Mouse (Mus musculus) intestine, embryonic 14.5 days (tissue): ENCODE results near the gene Megf11. TPM values are rescaled to one million over a fixed set of nuclear protein-coding genes. Genes with fewer than 3 reads are reported as not detected.
A peak's percentile ranks its signal among the peaks of the same experiment; 100 is the strongest.

Experiments used
- ATAC-seq: fragments of 200-750 bp; cut with Nextera tagmentation; replicated peaks from 2 replicates; pipeline ENCODE4 v1.8.0; 2017; ENCODE audit warnings: low read depth, moderate number of reproducible peaks, moderate TSS enrichment, moderate library complexity; ENCODE audit not compliant: low FRiP score, low TSS enrichment
- DNase-seq: peaks from one replicate; pipeline ENCODE4 v3.0.0-alpha.2; 2018; ENCODE audit warnings: low spot score
- H3K27ac ChIP-seq: fragments of 300-500 bp; sonication (generic); 2 replicates; pipeline ENCODE4 v1.5.1; 2014; ENCODE audit warnings: low read depth, mild to moderate bottlenecking, control low read depth
- H3K27me3 ChIP-seq: fragments of 300-500 bp; sonication (generic); replicated peaks from 2 replicates; pipeline ENCODE4 v1.6.1; 2014; ENCODE audit warnings: low read length, control low read depth; ENCODE audit not compliant: control insufficient read depth, insufficient read depth
- H3K36me3 ChIP-seq: fragments of 300-500 bp; sonication (generic); 2 replicates; pipeline ENCODE4 v1.6.1; 2014; ENCODE audit warnings: low read length, control low read depth; ENCODE audit not compliant: control insufficient read depth, insufficient read depth
- H3K4me1 ChIP-seq: fragments of 300-500 bp; sonication (generic); replicated peaks from 2 replicates; pipeline ENCODE4 v1.6.1; 2014; ENCODE audit warnings: low read length, control low read depth, mixed read lengths; ENCODE audit not compliant: control insufficient read depth, insufficient read depth
- H3K4me2 ChIP-seq: fragments of 300-500 bp; sonication (generic); 2 replicates; pipeline ENCODE4 v1.6.1; 2014; ENCODE audit warnings: low read length
- H3K4me3 ChIP-seq: fragments of 300-500 bp; sonication (generic); 2 replicates; pipeline ENCODE4 v1.5.1; 2014; ENCODE audit warnings: low read depth, low read length, control low read depth, mixed read lengths
- H3K9ac ChIP-seq: fragments of 300-500 bp; sonication (generic); 2 replicates; pipeline ENCODE4 v1.6.1; 2014; ENCODE audit warnings: mild to moderate bottlenecking, low read length
- H3K9me3 ChIP-seq: fragments of 300-500 bp; sonication (generic); 2 replicates; pipeline ENCODE4 v1.6.1; 2016; ENCODE audit warnings: low read length, control low read depth; ENCODE audit not compliant: control insufficient read depth
- whole genome bisulfite sequencing: fragments of 180-500 bp; shearing (Covaris S2); extraction: QIAGEN DNeasy Blood & Tissue Kit; methylation state at CpG from one replicate; pipeline ENCODE4 v1.1.7; 2014; 5-methylcytosine and 5-hydroxymethylcytosine counted together
- polyA plus RNA-seq: library from polyadenylated mRNA; unstranded; fragments of >200 nt; fragmentation: Nextera tagmentation; extraction: Ambion mirVana; gene quantifications from 2 replicates; pipeline ENCODE4 v1.2.1, GENCODE M21; 2014

The Megf11 gene
- polyA plus RNA-seq, 1 experiment from 2014 or later = 1.1 TPM

DNA sequence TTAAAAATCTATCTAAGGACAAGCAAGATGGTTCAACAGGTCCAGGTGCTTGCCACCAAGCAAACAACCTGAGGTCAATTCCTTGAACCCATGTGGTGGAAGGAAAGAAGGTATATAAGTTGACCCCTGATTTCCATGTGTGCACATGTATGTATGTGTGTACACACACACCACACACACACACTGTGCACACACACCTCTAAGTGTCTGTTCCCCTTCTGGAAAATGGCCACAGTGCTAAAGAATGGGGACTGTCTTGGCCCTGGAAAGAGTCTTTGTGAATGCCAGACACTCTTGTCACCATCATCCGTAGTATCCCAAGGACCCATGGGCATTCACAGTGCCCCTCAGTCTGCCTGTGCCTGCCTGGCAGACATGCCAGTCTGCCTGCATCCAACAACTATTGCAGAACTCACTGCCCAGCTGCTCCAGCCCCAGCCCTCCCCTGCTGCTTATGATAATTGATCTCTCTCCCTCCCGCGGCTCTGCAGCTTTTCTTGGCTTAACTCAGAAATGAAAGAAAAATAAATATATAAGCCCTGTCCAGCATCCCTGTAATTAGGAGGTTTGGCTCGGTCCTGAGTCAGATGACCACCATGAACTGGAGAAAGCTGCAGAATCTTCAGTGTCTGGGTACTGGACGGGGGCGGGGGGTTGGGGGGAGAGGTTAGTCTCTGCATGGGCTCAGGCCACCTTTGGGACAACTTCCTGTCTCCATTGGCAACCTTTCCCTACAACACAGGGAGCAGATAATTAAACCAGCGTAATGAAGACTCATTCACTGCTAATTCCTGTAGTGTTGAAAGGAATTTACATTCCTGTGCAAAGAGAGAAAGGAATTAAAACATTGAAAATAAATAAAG is 226.9 kb downstream of the Megf11 start:
- 27% methylated on average over 7 of the region's 7 CpGs for WGBS

DNA sequence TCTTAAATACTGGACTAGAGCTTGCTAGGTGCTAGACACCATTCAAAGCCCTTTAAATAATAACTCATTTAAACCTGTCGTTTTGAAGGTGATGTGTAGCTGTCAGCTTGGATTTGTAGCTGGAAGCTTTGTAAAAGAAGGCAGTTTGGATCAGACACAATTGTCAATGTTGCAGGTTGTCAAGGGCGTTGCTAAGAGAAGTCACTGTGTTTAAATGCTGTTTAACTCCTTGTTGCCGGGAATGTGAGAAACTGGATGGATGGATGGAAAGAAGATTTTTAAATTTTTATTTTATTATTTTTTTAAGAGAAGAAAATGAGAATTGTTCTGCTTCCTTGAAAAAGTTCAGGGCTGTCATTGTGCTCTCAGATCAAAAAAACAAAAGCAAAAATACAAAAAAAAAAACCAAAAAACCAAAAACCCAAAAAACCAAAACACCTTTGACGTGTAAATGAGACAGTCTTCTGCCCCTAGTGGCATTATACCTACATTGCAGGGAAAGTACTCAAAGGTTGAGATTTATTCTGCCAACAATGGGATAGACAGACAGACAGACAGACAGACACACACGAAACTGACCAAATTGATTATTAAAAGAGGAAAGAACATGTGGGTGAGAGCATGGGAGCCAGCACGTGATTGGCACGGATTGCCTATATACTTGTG is 227.7 kb downstream of the Megf11 start:
- 58% methylated on average over 7 of the region's 7 CpGs for WGBS

More for the DNA sequence above, 226.9 kb downstream of the Megf11 start:
- Histone ChIP-seq H3K27ac (no peak overlapping the region), H3K27me3 (no peaks in the 10 kb centered on the region), H3K4me1 (0 out of 2 replicates have a peak, but pooled peaks cover 4% of the 10 kb centered on the region), H3K4me3 (no peak overlapping the region), H3K9ac (no peak overlapping the region), H3K9me3 (no peaks in the 10 kb centered on the region), H3K4me2 (no peak overlapping the region), H3K36me3 (no peaks in the 10 kb centered on the region)
- ATAC-seq (no peak), DNase-seq (no peak)

DNA sequence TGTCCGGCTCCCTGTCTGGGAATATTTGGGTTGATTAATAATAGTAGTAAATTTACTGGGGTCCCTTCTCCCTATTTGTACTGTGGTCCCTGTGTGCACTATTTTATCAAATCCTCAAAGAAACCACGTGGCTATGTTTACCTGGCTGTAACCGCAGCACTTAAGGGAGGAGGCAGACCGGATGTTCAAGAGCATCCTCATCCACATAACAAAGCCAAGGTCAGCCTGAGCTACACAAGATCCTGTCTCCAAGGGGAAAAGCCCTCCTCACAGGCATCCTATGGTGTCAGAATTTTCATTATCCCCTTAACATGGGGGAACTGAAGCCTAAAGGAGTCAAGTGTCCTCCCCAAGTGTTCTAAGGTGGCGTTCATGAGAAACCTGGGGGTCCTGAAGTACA is 232.0 kb downstream of the Megf11 start:
- H3K9me3 ChIP-seq = no peaks in the 10 kb centered on the region
- no peak overlapping the region for H3K9ac ChIP-seq
- no peaks in the 10 kb centered on the region for H3K4me1 ChIP-seq
- H3K27ac ChIP-seq = no peak overlapping the region
- 53% methylated on average over 5 of the region's 5 CpGs for WGBS
- no peaks in the 10 kb centered on the region for H3K27me3 ChIP-seq
- H3K36me3 ChIP-seq = no peaks in the 10 kb centered on the region
- no peak overlapping the region for H3K4me2 ChIP-seq
- DNase-seq (no peak), ATAC-seq (no peak)
- H3K4me3 ChIP-seq = no peak overlapping the region

More for the DNA sequence above, 227.7 kb downstream of the Megf11 start:
- H3K27me3 ChIP-seq = no peaks in the 10 kb centered on the region
- no peak overlapping the region for H3K4me2 ChIP-seq
- no peaks in the 10 kb centered on the region for H3K36me3 ChIP-seq
- H3K4me3 ChIP-seq = no peak overlapping the region
- H3K9ac ChIP-seq = no peak overlapping the region
- no peak for ATAC-seq
- 0 out of 2 replicates have a peak, but pooled peaks cover 4% of the 10 kb centered on the region for H3K4me1 ChIP-seq
- no peak for DNase-seq
- H3K9me3 ChIP-seq = no peaks in the 10 kb centered on the region
- H3K27ac ChIP-seq = no peak overlapping the region

- WGBS = 67% methylated on average over 3 of the region's 3 CpGs
- ATAC-seq (no peak), DNase-seq (no peak)
- H3K27me3 ChIP-seq = no peaks in the 10 kb centered on the region
- no peaks in the 10 kb centered on the region for H3K4me1 ChIP-seq
- no peaks in the 10 kb centered on the region for H3K9me3 ChIP-seq
- H3K27ac ChIP-seq = no peak overlapping the region
- H3K4me2 ChIP-seq = no peak overlapping the region
- no peak overlapping the region for H3K9ac ChIP-seq
- H3K4me3 ChIP-seq = no peak overlapping the region
- H3K36me3 ChIP-seq = no peaks in the 10 kb centered on the region
These were observed 233.0 kb downstream of the Megf11 start for GRCm38 (mm10) chr9:64618433-64618832.

DNA sequence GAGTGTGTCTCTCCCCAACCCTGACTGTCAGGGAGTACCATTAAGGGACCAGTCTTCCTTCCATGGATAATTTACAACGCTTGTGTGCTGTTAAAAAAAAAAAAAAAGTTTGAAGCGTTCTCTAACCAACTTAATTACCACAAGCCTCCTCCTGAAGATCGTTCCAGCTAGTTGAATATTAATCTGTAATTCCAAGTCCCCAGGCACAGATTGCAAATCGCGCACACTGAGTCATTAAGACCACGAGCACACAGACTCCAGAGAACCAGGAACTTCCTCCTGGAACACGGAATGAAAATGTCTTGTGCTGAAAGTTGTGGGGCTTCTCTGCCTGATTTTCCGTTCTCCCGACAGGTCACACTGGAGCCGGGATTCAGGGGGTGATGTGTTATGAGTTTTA is 234.0 kb downstream of the Megf11 start:
- DNase-seq = no peak
- H3K4me2 ChIP-seq = no peak overlapping the region
- no peaks in the 10 kb centered on the region for H3K27me3 ChIP-seq
- ATAC-seq = peak; percentile 12; the same call in 1 of the 2 replicates
- no peaks in the 10 kb centered on the region for H3K4me1 ChIP-seq
- peak overlapping the region; percentile 57 for H3K27ac ChIP-seq
- no peaks in the 10 kb centered on the region for H3K9me3 ChIP-seq
- H3K4me3 ChIP-seq = no peak overlapping the region
- H3K36me3 ChIP-seq = no peaks in the 10 kb centered on the region
- WGBS = 60% methylated on average over 10 of the region's 10 CpGs
- no peak overlapping the region for H3K9ac ChIP-seq

DNA sequence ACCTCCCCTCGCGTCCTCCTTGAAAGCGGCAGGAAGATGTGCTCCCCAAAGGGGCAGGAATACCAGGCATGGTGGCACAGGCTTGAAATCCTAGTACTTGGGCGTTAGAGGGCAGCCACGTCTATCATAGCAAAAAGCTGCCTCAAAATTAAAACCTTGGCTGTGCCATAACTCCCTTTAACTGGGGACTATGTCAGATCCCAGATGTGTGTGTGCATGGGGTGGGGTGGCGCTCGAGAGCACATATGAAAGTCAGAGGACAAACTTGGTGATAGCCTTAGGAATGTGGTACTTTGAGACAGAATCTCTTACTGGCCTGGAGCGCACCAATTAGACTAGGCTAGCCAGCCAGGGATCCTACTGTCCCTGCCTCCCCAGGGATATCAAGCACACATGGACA is 235.2 kb downstream of the Megf11 start:
- no peaks in the 10 kb centered on the region for H3K9me3 ChIP-seq
- ATAC-seq (no peak), DNase-seq (no peak)
- H3K36me3 ChIP-seq = no peaks in the 10 kb centered on the region
- H3K4me2 ChIP-seq = no peak overlapping the region
- no peaks in the 10 kb centered on the region for H3K27me3 ChIP-seq
- no peak overlapping the region for H3K9ac ChIP-seq
- no peak overlapping the region for H3K27ac ChIP-seq
- no peak overlapping the region for H3K4me3 ChIP-seq
- WGBS = 63% methylated on average over 8 of the region's 8 CpGs
- H3K4me1 ChIP-seq = no peaks in the 10 kb centered on the region

GRCm38 (mm10) chr9:64621499-64622296 is 236.3 kb downstream of the Megf11 start:
- Histone ChIP-seq H3K27me3 (no peaks in the 10 kb centered on the region), H3K9me3 (no peaks in the 10 kb centered on the region), H3K9ac (no peak overlapping the region), H3K4me2 (no peak overlapping the region), H3K27ac (no peak overlapping the region), H3K4me3 (no peak overlapping the region), H3K4me1 (no peaks in the 10 kb centered on the region), H3K36me3 (no peaks in the 10 kb centered on the region)
- DNase-seq (no peak), ATAC-seq (no peak)
- WGBS = 64% methylated on average over 5 of the region's 5 CpGs

GRCm38 (mm10) chr9:64623361-64623760 is 237.9 kb downstream of the Megf11 start:
- no peak for ATAC-seq
- WGBS = 93% methylated on average over 4 of the region's 4 CpGs

More at GRCm38 (mm10) chr9:64623361-64623760, 237.9 kb downstream of the Megf11 start:
- Histone ChIP-seq H3K9ac (no peak overlapping the region), H3K4me2 (no peak overlapping the region), H3K4me1 (no peaks in the 10 kb centered on the region), H3K9me3 (no peaks in the 10 kb centered on the region), H3K27ac (no peak overlapping the region), H3K4me3 (no peak overlapping the region), H3K27me3 (no peaks in the 10 kb centered on the region), H3K36me3 (no peaks in the 10 kb centered on the region)
- DNase-seq = no peak
